Mouse (Mus musculus) CH12.LX (cell line): ENCODE results near the gene Vim.

Source experiments
- CTCF ChIP-seq, 2 experiments: IDR thresholded peaks in 1 of 2; conservative IDR thresholded peaks in 1 of 2; 2 replicates each; pipeline ENCODE4 v1.5.1; 2011 to 2012; ENCODE audit warnings: low read depth in 2 of 2, low read length in 2 of 2, improper control_type of control experiment in 1 of 2, inconsistent platforms in 1 of 2, mild to moderate bottlenecking in 1 of 2, moderate library complexity in 1 of 2
- MAX ChIP-seq: IDR thresholded peaks from 2 replicates; pipeline ENCODE4 v1.6.1; 2011; ENCODE audit warnings: low read length, improper control_type of control experiment
- MEF2A ChIP-seq: IDR thresholded peaks from 2 replicates; pipeline ENCODE4 v1.6.1; 2014; ENCODE audit warnings: low read depth, mild to moderate bottlenecking, inconsistent platforms, low read length, improper control_type of control experiment, borderline replicate concordance
- POLR2A ChIP-seq: IDR thresholded peaks from 2 replicates; pipeline ENCODE4 v1.6.1; 2011; ENCODE audit warnings: low read depth, mild to moderate bottlenecking, improper control_type of control experiment, low read length
- ZKSCAN1 ChIP-seq: IDR thresholded peaks from 2 replicates; pipeline ENCODE4 v1.6.1; 2012; ENCODE audit warnings: low read depth, inconsistent platforms, low read length, improper control_type of control experiment, borderline replicate concordance

GRCm38 (mm10) chr2:13559729-13560128 is 14.0 kb upstream of the Vim start:
- TF ChIP-seq MAX, result no peak
- TF ChIP-seq CTCF (conservative IDR thresholded peaks at IDR 0.05 in 1 of 2, IDR thresholded peaks at IDR 0.05 in 1 of 2; ENCODE audit: low read depth in 2 of 2, low read length in 2 of 2), result no peak
- no peak for TF ChIP-seq ZKSCAN1
- TF ChIP-seq POLR2A, result no peak
- no peak for TF ChIP-seq MEF2A
